Mouse (Mus musculus): Measurements from ENCODE around the gene Cd53.

- TF ChIP-seq CTCF (IDR thresholded peaks at IDR 0.05; ENCODE audit: borderline replicate concordance, insufficient read depth, low read depth, low read length) (no peak), POLR2A (IDR thresholded peaks at IDR 0.05; ENCODE audit: borderline replicate concordance, insufficient read depth, low read length) (peak; percentile 47; the same call in 1 of the 2 replicates)
Observed at GRCm38 (mm10) chr3:106721397-106722027, 68.4 kb downstream of the Cd53 start.

All from cerebellum, adult 2 months (tissue).